Mouse (Mus musculus): ENCODE measurements around the gene Pakap. TPM values are rescaled to one million over a fixed set of nuclear protein-coding genes. Genes with fewer than 3 reads are reported as not detected.

The Pakap gene
- total and polyA plus RNA-seq, 2 experiments from 2014 or later, result 6.9 to 9.5 TPM

GRCm38 (mm10) chr4:57942892-57943291 lies 374.9 kb downstream of the Pakap start:
- 91% methylated on average over 2 of the region's 2 CpGs for WGBS
- TF ChIP-seq CTCF (IDR thresholded peaks at IDR 0.05; ENCODE audit: low read depth), result no peak

More at GRCm38 (mm10) chr4:57942892-57943291, 374.9 kb downstream of the Pakap start:
- Histone ChIP-seq H3K9ac (no peak overlapping the region), H3K9me3 (ENCODE audit: low read length) (no peaks in the 10 kb centered on the region), H3K4me2 (ENCODE audit: low read depth) (no peak overlapping the region), H3K27me3 (ENCODE audit: insufficient read depth, low read length) (no peaks in the 10 kb centered on the region), H3K4me3 (ENCODE audit: low read depth, low read length) (no peak overlapping the region), H3K36me3 (ENCODE audit: insufficient read depth) (peaks cover 42% of the 10 kb centered on the region), H3K4me1 (ENCODE audit: insufficient read depth) (no peaks in the 10 kb centered on the region), H3K27ac (ENCODE audit: low read depth, low read length) (no peak overlapping the region)
- DNase-seq (no peak), ATAC-seq (no peak)

Other genes with a start within 250 kb of the Pakap start
- 14.1 and 16.9 TPM in 2 replicates for gene Palm2, start 133.9 kb upstream of the Pakap start, total RNA-seq (2014; rRNA removed)
- 6.9 and 21.1 TPM in 2 replicates for gene Palm2, start 133.9 kb upstream of the Pakap start, polyA plus RNA-seq (2015; fragmentation: Nextera tagmentation; extraction: Ambion mirVana)
- 11.2 and 15.0 TPM in 2 replicates for gene Akap2, start 149.5 kb downstream of the Pakap start, total RNA-seq (2014; rRNA removed)
- 4.5 and 7.0 TPM in 2 replicates for gene Akap2, start 149.5 kb downstream of the Pakap start, polyA plus RNA-seq (2015; fragmentation: Nextera tagmentation; extraction: Ambion mirVana)